Mouse (Mus musculus) forebrain, embryonic 11.5 days (tissue): ENCODE measurements around the gene Gm11757. TPM values are rescaled to one million over a fixed set of nuclear protein-coding genes. Genes with fewer than 3 reads are reported as not detected.
"Not testable (repeated sequence)": the region's sequence is repeated elsewhere in the genome, so short reads cannot be mapped to it uniquely, and the experiment has no call there.

Experiments
- ATAC-seq: fragments of 200-750 bp; cut with Nextera tagmentation; replicated peaks from 2 replicates; pipeline ENCODE4 v1.8.0; 2017; ENCODE audit warnings: moderate TSS enrichment; ENCODE audit not compliant: low FRiP score
- DNase-seq: peaks from one replicate; pipeline ENCODE4 v3.0.0-alpha.2; 2017; ENCODE audit warnings: low spot score
- H3K27ac ChIP-seq: fragments of 300-500 bp; sonication (generic); 2 replicates; pipeline ENCODE4 v1.5.1; 2014; ENCODE audit warnings: low read depth, low read length
- H3K27me3 ChIP-seq: fragments of 300-500 bp; sonication (generic); 2 replicates; pipeline ENCODE4 v1.6.1; 2014; ENCODE audit warnings: mild to moderate bottlenecking, low read length, mixed read lengths; ENCODE audit not compliant: control insufficient read depth, insufficient read depth
- H3K36me3 ChIP-seq: fragments of 300-500 bp; sonication (generic); 2 replicates; pipeline ENCODE4 v1.6.1; 2014; ENCODE audit warnings: mild to moderate bottlenecking, low read length, moderate library complexity, mixed read lengths; ENCODE audit not compliant: control insufficient read depth, insufficient read depth
- H3K4me1 ChIP-seq: fragments of 300-500 bp; sonication (generic); replicated peaks from 2 replicates; pipeline ENCODE4 v1.6.1; 2014; ENCODE audit warnings: low read length, mixed read lengths; ENCODE audit not compliant: control insufficient read depth, insufficient read depth
- H3K4me2 ChIP-seq: fragments of 300-500 bp; sonication (generic); 2 replicates; pipeline ENCODE4 v1.6.1; 2014; ENCODE audit warnings: low read depth, mild to moderate bottlenecking, low read length, moderate library complexity, mixed read lengths; ENCODE audit not compliant: severe bottlenecking
- H3K4me3 ChIP-seq: fragments of 300-500 bp; sonication (generic); 2 replicates; pipeline ENCODE4 v1.5.1; 2014; ENCODE audit warnings: low read depth, low read length
- H3K9ac ChIP-seq: fragments of 300-500 bp; sonication (generic); 2 replicates; pipeline ENCODE4 v1.6.1; 2014; ENCODE audit warnings: low read length
- H3K9me3 ChIP-seq: fragments of 300-500 bp; sonication (generic); 2 replicates; pipeline ENCODE4 v1.6.1; 2016; ENCODE audit warnings: low read length, mixed read lengths; ENCODE audit not compliant: control insufficient read depth
- WGBS: fragments of 180-500 bp; shearing (Covaris S2); extraction: QIAGEN DNeasy Blood & Tissue Kit; methylation state at CpG from one replicate; pipeline ENCODE4 v1.1.7; 2014; 5-methylcytosine and 5-hydroxymethylcytosine counted together
- polyA plus RNA-seq: library from polyadenylated mRNA; unstranded; fragments of >200 nt; fragmentation: Nextera tagmentation; extraction: Ambion mirVana; gene quantifications from 2 replicates; pipeline ENCODE4 v1.2.1, GENCODE M21; 2014

Gm11757 gene
- not detected in 2 replicates for polyA plus RNA-seq

DNA sequence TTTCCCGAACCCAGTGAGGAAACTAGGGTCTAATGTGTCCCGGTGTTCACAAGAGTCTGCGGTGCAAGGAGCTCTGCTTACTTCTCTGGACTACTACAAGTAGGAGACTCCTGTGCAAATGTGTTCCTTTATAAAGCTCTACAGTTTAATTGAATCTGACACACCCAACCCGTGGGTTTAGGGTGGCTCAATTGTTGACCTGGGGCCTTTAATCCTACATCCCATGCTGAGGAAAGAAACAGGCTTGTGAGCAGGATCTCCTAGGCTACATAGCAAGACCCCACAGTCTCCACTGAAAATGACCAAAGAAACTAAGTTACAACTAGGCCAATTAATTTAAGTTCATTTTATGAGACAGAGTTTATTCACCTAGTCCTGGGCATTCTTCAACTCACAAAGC, at the start of gene Gm11757:
TSS of gene Gm11757 (minus strand) at position 101 of the 400 bp plus-strand sequence.
- not testable (repeated sequence) for H3K36me3 ChIP-seq, H3K4me2 ChIP-seq, H3K9me3 ChIP-seq, H3K4me1 ChIP-seq, ATAC-seq, H3K27me3 ChIP-seq, H3K4me3 ChIP-seq, DNase-seq, H3K27ac ChIP-seq, H3K9ac ChIP-seq
- WGBS = no CpG with 5 or more reads among the region's 4 CpGs

DNA sequence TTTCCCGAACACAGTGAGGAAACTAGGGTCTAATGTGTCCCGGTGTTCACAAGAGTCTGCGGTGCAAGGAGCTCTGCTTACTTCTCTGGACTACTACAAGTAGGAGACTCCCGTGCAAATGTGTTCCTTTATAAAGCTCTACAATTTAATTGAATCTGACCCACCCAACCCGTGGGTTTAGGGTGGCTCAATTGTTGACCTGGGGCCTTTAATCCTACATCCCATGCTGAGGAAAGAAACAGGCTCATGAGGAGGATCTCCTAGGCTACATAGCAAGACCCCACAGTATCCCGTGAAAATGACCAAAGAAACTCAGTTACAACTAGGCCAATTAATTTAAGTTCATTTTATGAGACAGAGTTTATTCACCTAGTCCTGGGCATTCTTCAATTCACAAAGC, 29.7 kb upstream of the Gm11757 start, which contains the start of gene Gm11756:
TSS of gene Gm11756 (minus strand) at position 101 of the 400 bp plus-strand sequence.
- H3K4me1 ChIP-seq, H3K4me2 ChIP-seq, H3K4me3 ChIP-seq, DNase-seq, H3K36me3 ChIP-seq, H3K9me3 ChIP-seq, ATAC-seq, H3K27me3 ChIP-seq, H3K27ac ChIP-seq, H3K9ac ChIP-seq: not testable (repeated sequence)
- WGBS = 84% methylated on average over 6 of the region's 6 CpGs

DNA sequence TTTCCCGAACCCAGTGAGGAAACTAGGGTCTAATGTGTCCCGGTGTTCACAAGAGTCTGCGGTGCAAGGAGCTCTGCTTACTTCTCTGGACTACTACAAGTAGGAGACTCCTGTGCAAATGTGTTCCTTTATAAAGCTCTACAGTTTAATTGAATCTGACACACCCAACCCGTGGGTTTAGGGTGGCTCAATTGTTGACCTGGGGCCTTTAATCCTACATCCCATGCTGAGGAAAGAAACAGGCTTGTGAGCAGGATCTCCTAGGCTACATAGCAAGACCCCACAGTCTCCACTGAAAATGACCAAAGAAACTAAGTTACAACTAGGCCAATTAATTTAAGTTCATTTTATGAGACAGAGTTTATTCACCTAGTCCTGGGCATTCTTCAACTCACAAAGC, 14.9 kb upstream of the Gm11757 start, which contains the start of gene Gm13871:
TSS of gene Gm13871 (minus strand) at position 101 of the 400 bp plus-strand sequence.
- H3K9ac ChIP-seq, DNase-seq, ATAC-seq, H3K27me3 ChIP-seq, H3K4me1 ChIP-seq, H3K4me2 ChIP-seq, H3K36me3 ChIP-seq, H3K9me3 ChIP-seq, H3K27ac ChIP-seq, H3K4me3 ChIP-seq: not testable (repeated sequence)
- no CpG with 5 or more reads among the region's 4 CpGs for WGBS

DNA sequence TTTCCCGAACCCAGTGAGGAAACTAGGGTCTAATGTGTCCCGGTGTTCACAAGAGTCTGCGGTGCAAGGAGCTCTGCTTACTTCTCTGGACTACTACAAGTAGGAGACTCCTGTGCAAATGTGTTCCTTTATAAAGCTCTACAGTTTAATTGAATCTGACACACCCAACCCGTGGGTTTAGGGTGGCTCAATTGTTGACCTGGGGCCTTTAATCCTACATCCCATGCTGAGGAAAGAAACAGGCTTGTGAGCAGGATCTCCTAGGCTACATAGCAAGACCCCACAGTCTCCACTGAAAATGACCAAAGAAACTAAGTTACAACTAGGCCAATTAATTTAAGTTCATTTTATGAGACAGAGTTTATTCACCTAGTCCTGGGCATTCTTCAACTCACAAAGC, 14.7 kb downstream of the Gm11757 start, which contains the start of gene Gm11758:
TSS of gene Gm11758 (minus strand) at position 101 of the 400 bp plus-strand sequence.
- no CpG with 5 or more reads among the region's 4 CpGs for WGBS
- not testable (repeated sequence) for H3K4me3 ChIP-seq, H3K36me3 ChIP-seq, H3K27ac ChIP-seq, ATAC-seq, H3K9me3 ChIP-seq, H3K4me1 ChIP-seq, DNase-seq, H3K4me2 ChIP-seq, H3K9ac ChIP-seq, H3K27me3 ChIP-seq

Other genes starting within 250 kb of the Gm11757 start
- gene Gm11239, start 222.8 kb downstream of the Gm11757 start, polyA plus RNA-seq = not detected in 2 replicates
- not detected in 2 replicates for gene Gm428, start 207.6 kb downstream of the Gm11757 start, polyA plus RNA-seq
- 0.49 and 0.63 TPM in 2 replicates for gene Rasef, start 100.1 kb downstream of the Gm11757 start, polyA plus RNA-seq
- gene Gm11758, start 14.8 kb downstream of the Gm11757 start, polyA plus RNA-seq = not detected in 2 replicates
- gene Gm13871, start 14.8 kb upstream of the Gm11757 start, polyA plus RNA-seq = not detected in 2 replicates
- not detected in 2 replicates for gene Gm11756, start 29.6 kb upstream of the Gm11757 start, polyA plus RNA-seq
- gene 2310002L09Rik, start 59.7 kb upstream of the Gm11757 start, polyA plus RNA-seq = not detected in 2 replicates
- gene Frmd3, start 122.3 kb upstream of the Gm11757 start, polyA plus RNA-seq = 2.5 and 2.8 TPM in 2 replicates